Mouse (Mus musculus) lung, postnatal 0 days (tissue): ENCODE measurements around the gene Ap3m1. TPM values are rescaled to one million over a fixed set of nuclear protein-coding genes. Genes with fewer than 3 reads are reported as not detected.

ENCODE experiments used
- ATAC-seq: fragments of 200-750 bp; cut with Nextera tagmentation; 2 replicates; pipeline ENCODE4 v1.8.0; 2017; ENCODE audit warnings: moderate library complexity
- DNase-seq: peaks from one replicate; pipeline ENCODE4 v3.0.0-alpha.2; 2016; ENCODE audit warnings: low spot score
- H3K27ac ChIP-seq: fragments of 300-500 bp; sonication (generic); 2 replicates; pipeline ENCODE4 v1.5.1; 2014; ENCODE audit warnings: antibody characterized with exemption, mild to moderate bottlenecking, low read length, mixed read lengths
- H3K27me3 ChIP-seq: fragments of 300-500 bp; sonication (generic); replicated peaks from 2 replicates; pipeline ENCODE4 v1.6.1; 2014; ENCODE audit warnings: low read length, mixed read lengths; ENCODE audit not compliant: insufficient read depth
- H3K36me3 ChIP-seq: fragments of 300-500 bp; sonication (generic); 2 replicates; pipeline ENCODE4 v1.6.1; 2014; ENCODE audit warnings: low read length, mixed read lengths; ENCODE audit not compliant: insufficient read depth
- H3K4me1 ChIP-seq: fragments of 300-500 bp; sonication (generic); 2 replicates; pipeline ENCODE4 v1.6.1; 2014; ENCODE audit warnings: antibody characterized with exemption, low read depth, low read length, mixed read lengths; ENCODE audit not compliant: insufficient read depth
- H3K4me2 ChIP-seq: fragments of 300-500 bp; sonication (generic); replicated peaks from 2 replicates; pipeline ENCODE4 v1.6.1; 2014; ENCODE audit warnings: low read depth, mild to moderate bottlenecking, low read length, moderate library complexity, mixed read lengths
- H3K4me3 ChIP-seq: fragments of 300-500 bp; sonication (generic); 2 replicates; pipeline ENCODE4 v1.5.1; 2014; ENCODE audit warnings: low read depth, low read length
- H3K9ac ChIP-seq: fragments of 300-500 bp; sonication (generic); replicated peaks from 2 replicates; pipeline ENCODE4 v1.6.1; 2014; ENCODE audit warnings: low read depth, mild to moderate bottlenecking
- H3K9me3 ChIP-seq: fragments of 300-500 bp; sonication (generic); 2 replicates; pipeline ENCODE4 v1.6.1; 2016; ENCODE audit warnings: low read length, mixed read lengths
- CTCF ChIP-seq: IDR thresholded peaks from 2 replicates; pipeline ENCODE4 v1.5.1; 2016; ENCODE audit warnings: antibody characterized with exemption, mild to moderate bottlenecking
- EP300 ChIP-seq: IDR thresholded peaks from 2 replicates; pipeline ENCODE4 v1.6.1; 2016; ENCODE audit warnings: antibody characterized with exemption, mild to moderate bottlenecking, control low read depth
- whole genome bisulfite sequencing: fragments of 180-500 bp; shearing (Covaris S2); extraction: QIAGEN DNeasy Blood & Tissue Kit; methylation state at CpG from one replicate; pipeline ENCODE4 v1.1.7; 2014; 5-methylcytosine and 5-hydroxymethylcytosine counted together
- polyA plus RNA-seq: library from polyadenylated mRNA; unstranded; fragments of >200 nt; fragmentation: Nextera tagmentation; extraction: Ambion mirVana; gene quantifications from 2 replicates; pipeline ENCODE4 v1.2.1, GENCODE M21; 2015

Ap3m1 gene
- polyA plus RNA-seq, 1 experiment from 2014 or later = 39.3 TPM

- Histone ChIP-seq H3K27ac (no peak overlapping the region), H3K27me3 (no peaks in the 10 kb centered on the region), H3K4me1 (no peaks in the 10 kb centered on the region), H3K9ac (no peak overlapping the region), H3K36me3 (peaks cover 20% of the 10 kb centered on the region), H3K4me3 (no peak overlapping the region), H3K9me3 (no peaks in the 10 kb centered on the region), H3K4me2 (no peak overlapping the region)
- DNase-seq (no peak), ATAC-seq (no peak)
- WGBS = 69% methylated on average over 1 of the region's 1 CpGs
- no peak for TF ChIP-seq EP300
- TF ChIP-seq CTCF = no peak
Observed at GRCm38 (mm10) chr14:20991492-20991891, 60.8 kb downstream of the Ap3m1 start.

DNA sequence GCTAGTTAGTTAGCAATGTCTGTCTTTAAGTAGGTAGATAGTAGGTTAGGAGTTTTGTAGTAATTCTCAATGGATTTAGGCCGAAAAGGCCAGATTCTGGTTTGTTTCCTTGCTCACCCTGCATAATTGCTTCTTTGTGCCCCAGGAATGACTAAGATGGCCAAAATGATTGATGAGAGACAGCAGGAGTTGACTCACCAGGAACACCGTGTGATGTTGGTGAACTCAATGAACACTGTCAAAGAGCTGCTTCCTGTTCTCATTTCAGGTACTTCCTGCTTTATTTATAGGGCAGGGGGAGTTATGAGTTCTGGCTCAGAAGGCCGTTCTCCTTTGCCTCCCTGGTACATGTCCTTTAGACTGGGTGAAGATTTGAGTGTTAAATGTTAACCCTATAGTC is 66.8 kb downstream of the Ap3m1 start:
- H3K27ac ChIP-seq = no peak overlapping the region
- TF ChIP-seq EP300 = peak; percentile 87
- no peak for TF ChIP-seq CTCF
- H3K4me1 ChIP-seq = no peaks in the 10 kb centered on the region
- H3K27me3 ChIP-seq = no peaks in the 10 kb centered on the region
- peaks cover 17% of the 10 kb centered on the region; the same call in 1 of the 2 replicates for H3K36me3 ChIP-seq
- no peak overlapping the region for H3K4me2 ChIP-seq
- H3K9ac ChIP-seq = no peak overlapping the region
- WGBS = 42% methylated on average over 3 of the region's 3 CpGs
- ATAC-seq (peak; percentile 38; the same call in 1 of the 2 replicates), DNase-seq (peak; percentile 24)
- H3K4me3 ChIP-seq = no peak overlapping the region
- H3K9me3 ChIP-seq = no peaks in the 10 kb centered on the region

DNA sequence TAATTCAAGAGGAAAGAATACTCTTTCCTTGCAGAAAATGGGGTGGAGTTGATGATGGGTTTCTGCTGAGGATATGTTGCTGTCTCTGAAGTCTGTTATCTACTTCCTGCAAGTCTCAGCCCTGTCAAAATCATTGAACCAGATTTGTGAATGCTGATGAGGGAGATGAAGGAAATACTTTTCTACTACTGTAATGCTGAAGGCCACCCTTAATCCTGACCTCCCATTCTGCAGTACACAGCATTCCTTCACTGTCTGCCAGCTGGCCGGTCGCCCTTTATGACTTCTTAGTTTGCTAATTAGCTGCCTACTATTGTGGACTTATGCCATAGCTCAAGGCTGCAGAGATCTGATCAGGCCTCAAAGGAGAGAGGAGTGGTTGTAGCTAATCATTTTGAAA is 68.5 kb downstream of the Ap3m1 start:
- H3K27ac ChIP-seq = no peak overlapping the region
- ATAC-seq (peak; percentile 73), DNase-seq (peak; percentile 70)

More for the DNA sequence above, 68.5 kb downstream of the Ap3m1 start:
- 49% methylated on average over 2 of the region's 2 CpGs for WGBS
- H3K9ac ChIP-seq = no peak overlapping the region
- no peaks in the 10 kb centered on the region for H3K9me3 ChIP-seq
- no peak overlapping the region for H3K4me2 ChIP-seq
- peak; percentile 74 for TF ChIP-seq EP300
- no peak for TF ChIP-seq CTCF
- H3K27me3 ChIP-seq = no peaks in the 10 kb centered on the region
- peaks cover 17% of the 10 kb centered on the region; the same call in 1 of the 2 replicates for H3K36me3 ChIP-seq
- no peak overlapping the region for H3K4me3 ChIP-seq
- H3K4me1 ChIP-seq = no peaks in the 10 kb centered on the region

Other genes with a start within 250 kb of the Ap3m1 start
- gene Plau, start 215.8 kb downstream of the Ap3m1 start, polyA plus RNA-seq = 1.0 and 1.7 TPM in 2 replicates
- 42.8 and 60.1 TPM in 2 replicates for gene Vcl, start 123.1 kb downstream of the Ap3m1 start, polyA plus RNA-seq
- gene Adk, start 66 bp upstream of the Ap3m1 start, polyA plus RNA-seq = 238 and 275 TPM in 2 replicates